Mouse (Mus musculus) forebrain, embryonic 12.5 days (tissue): ENCODE results near the gene Cebpa. TPM values are rescaled to one million over a fixed set of nuclear protein-coding genes. Genes with fewer than 3 reads are reported as not detected.

Experiments
- ATAC-seq: fragments of 200-750 bp; cut with Nextera tagmentation; 2 replicates; pipeline ENCODE4 v1.8.0; 2017; ENCODE audit warnings: moderate TSS enrichment; ENCODE audit not compliant: low FRiP score
- H3K27ac ChIP-seq: fragments of 300-500 bp; sonication (generic); 2 replicates; pipeline ENCODE4 v1.5.1; 2016; ENCODE audit warnings: mild to moderate bottlenecking
- H3K27me3 ChIP-seq: fragments of 300-500 bp; sonication (generic); 2 replicates; pipeline ENCODE4 v1.6.1; 2016; ENCODE audit warnings: mild to moderate bottlenecking
- H3K36me3 ChIP-seq: fragments of 300-500 bp; sonication (generic); replicated peaks from 2 replicates; pipeline ENCODE4 v1.6.1; 2016; ENCODE audit warnings: mild to moderate bottlenecking
- H3K4me1 ChIP-seq: fragments of 300-500 bp; sonication (generic); 2 replicates; pipeline ENCODE4 v1.6.1; 2016
- H3K4me2 ChIP-seq: fragments of 300-500 bp; sonication (generic); 2 replicates; pipeline ENCODE4 v1.6.1; 2016; ENCODE audit warnings: mild to moderate bottlenecking, moderate library complexity
- H3K4me3 ChIP-seq: fragments of 300-500 bp; sonication (generic); replicated peaks from 2 replicates; pipeline ENCODE4 v1.5.1; 2016; ENCODE audit warnings: mild to moderate bottlenecking
- H3K9ac ChIP-seq: fragments of 300-500 bp; sonication (generic); 2 replicates; pipeline ENCODE4 v1.6.1; 2016; ENCODE audit warnings: mild to moderate bottlenecking
- H3K9me3 ChIP-seq: fragments of 300-500 bp; sonication (generic); 2 replicates; pipeline ENCODE4 v1.6.1; 2016
- WGBS: fragments of 180-500 bp; shearing (Covaris S2); methylation state at CpG from one replicate; pipeline ENCODE4 v1.1.7; 2016; 5-methylcytosine and 5-hydroxymethylcytosine counted together
- polyA plus RNA-seq: library from polyadenylated mRNA; unstranded; fragments of >200 nt; fragmentation: Nextera tagmentation; extraction: Ambion mirVana; gene quantifications from 2 replicates; pipeline ENCODE4 v1.2.1, GENCODE M21; 2016

The Cebpa gene
- polyA plus RNA-seq, 1 experiment from 2014 or later: 1.1 TPM

- H3K27ac ChIP-seq: no peak overlapping the region
- no peak overlapping the region for H3K4me2 ChIP-seq
- H3K27me3 ChIP-seq: peaks cover under 1% of the 10 kb centered on the region; the same call in 1 of the 2 replicates
- no peak overlapping the region for H3K9ac ChIP-seq
- 0 out of 2 replicates have a peak, but pooled peaks cover 5% of the 10 kb centered on the region for H3K4me1 ChIP-seq
- WGBS: 28% methylated on average over 3 of the region's 3 CpGs
- no peak for ATAC-seq
- H3K4me3 ChIP-seq: no peak overlapping the region
- no peaks in the 10 kb centered on the region for H3K9me3 ChIP-seq
- H3K36me3 ChIP-seq: no peaks in the 10 kb centered on the region
Observed at GRCm38 (mm10) chr7:35107630-35108029, 11.5 kb upstream of the Cebpa start.

- Histone ChIP-seq H3K4me3 (no peak overlapping the region), H3K27me3 (peaks cover 4% of the 10 kb centered on the region; the same call in 1 of the 2 replicates), H3K9ac (no peak overlapping the region), H3K9me3 (no peaks in the 10 kb centered on the region), H3K4me1 (0 out of 2 replicates have a peak, but pooled peaks cover 5% of the 10 kb centered on the region), H3K4me2 (no peak overlapping the region), H3K36me3 (no peaks in the 10 kb centered on the region), H3K27ac (no peak overlapping the region)
- 22% methylated on average over 2 of the region's 2 CpGs for WGBS
- ATAC-seq: no peak
Observed at GRCm38 (mm10) chr7:35108046-35108445, 11.0 kb upstream of the Cebpa start.

GRCm38 (mm10) chr7:35108663-35109062, 10.4 kb upstream of the Cebpa start:
- Histone ChIP-seq H3K27me3 (peaks cover 5% of the 10 kb centered on the region; the same call in 1 of the 2 replicates), H3K27ac (no peak overlapping the region), H3K9ac (no peak overlapping the region), H3K4me2 (no peak overlapping the region), H3K9me3 (no peaks in the 10 kb centered on the region), H3K4me1 (0 out of 2 replicates have a peak, but pooled peaks cover 5% of the 10 kb centered on the region), H3K36me3 (no peaks in the 10 kb centered on the region), H3K4me3 (no peak overlapping the region)
- no peak for ATAC-seq
- WGBS: 78% methylated on average over 6 of the region's 6 CpGs

- H3K27me3 ChIP-seq: peaks cover 38% of the 10 kb centered on the region
- WGBS: 63% methylated on average over 4 of the region's 4 CpGs
- H3K27ac ChIP-seq: no peak overlapping the region
Observed at GRCm38 (mm10) chr7:35113136-35113535, 6.0 kb upstream of the Cebpa start.

GRCm38 (mm10) chr7:35113721-35114120, 5.4 kb upstream of the Cebpa start:
- H3K4me2 ChIP-seq: no peak overlapping the region
- H3K9ac ChIP-seq: no peak overlapping the region
- H3K4me3 ChIP-seq: no peak overlapping the region
- H3K9me3 ChIP-seq: no peaks in the 10 kb centered on the region
- WGBS: 81% methylated on average over 5 of the region's 5 CpGs
- ATAC-seq: no peak
- no peak overlapping the region for H3K27ac ChIP-seq
- peaks cover 11% of the 10 kb centered on the region for H3K4me1 ChIP-seq
- H3K36me3 ChIP-seq: no peaks in the 10 kb centered on the region
- H3K27me3 ChIP-seq: peaks cover 44% of the 10 kb centered on the region

More at GRCm38 (mm10) chr7:35113136-35113535, 6.0 kb upstream of the Cebpa start:
- no peak for ATAC-seq
- Histone ChIP-seq H3K4me1 (peaks cover 6% of the 10 kb centered on the region), H3K4me3 (no peak overlapping the region), H3K36me3 (no peaks in the 10 kb centered on the region), H3K4me2 (no peak overlapping the region), H3K9me3 (no peaks in the 10 kb centered on the region), H3K9ac (no peak overlapping the region)

GRCm38 (mm10) chr7:35116524-35116923, 2.6 kb upstream of the Cebpa start:
- H3K9ac ChIP-seq: no peak overlapping the region
- no peaks in the 10 kb centered on the region for H3K36me3 ChIP-seq
- no peak overlapping the region for H3K4me3 ChIP-seq
- H3K4me1 ChIP-seq: peaks cover 30% of the 10 kb centered on the region
- H3K4me2 ChIP-seq: no peak overlapping the region
- no peak for ATAC-seq
- 56% methylated on average over 3 of the region's 3 CpGs for WGBS
- H3K27ac ChIP-seq: no peak overlapping the region
- H3K9me3 ChIP-seq: no peaks in the 10 kb centered on the region
- peaks cover 72% of the 10 kb centered on the region for H3K27me3 ChIP-seq

- WGBS: 30% methylated on average over 5 of the region's 5 CpGs
Observed at GRCm38 (mm10) chr7:35117052-35117451, 2.0 kb upstream of the Cebpa start.

GRCm38 (mm10) chr7:35117761-35118098, 1.4 kb upstream of the Cebpa start:
- Histone ChIP-seq H3K27ac (no peak overlapping the region), H3K4me1 (peaks cover 30% of the 10 kb centered on the region)
- under 1% methylated on average over 25 of the region's 25 CpGs for WGBS

More at GRCm38 (mm10) chr7:35117052-35117451, 2.0 kb upstream of the Cebpa start:
- Histone ChIP-seq H3K27ac (no peak overlapping the region), H3K9ac (no peak overlapping the region), H3K27me3 (peaks cover 77% of the 10 kb centered on the region), H3K36me3 (no peaks in the 10 kb centered on the region), H3K4me2 (no peak overlapping the region), H3K4me1 (peaks cover 30% of the 10 kb centered on the region), H3K9me3 (no peaks in the 10 kb centered on the region), H3K4me3 (no peak overlapping the region)
- no peak for ATAC-seq

GRCm38 (mm10) chr7:35118099-35118781, 853 bp upstream of the Cebpa start:
- H3K9me3 ChIP-seq: no peaks in the 10 kb centered on the region
- WGBS: under 1% methylated on average over 49 of the region's 49 CpGs
- peak overlapping the region; percentile 54 for H3K9ac ChIP-seq
- H3K36me3 ChIP-seq: no peaks in the 10 kb centered on the region
- H3K4me2 ChIP-seq: peak overlapping the region; percentile 92
- peaks cover 30% of the 10 kb centered on the region for H3K4me1 ChIP-seq
- H3K27ac ChIP-seq: no peak overlapping the region
- H3K27me3 ChIP-seq: peaks cover 84% of the 10 kb centered on the region
- peak overlapping the region; percentile 49 for H3K4me3 ChIP-seq
- peak; percentile 67 for ATAC-seq

More at GRCm38 (mm10) chr7:35117761-35118098, 1.4 kb upstream of the Cebpa start:
- ATAC-seq: no peak
- H3K4me2 ChIP-seq: peak overlapping the region; percentile 92
- H3K4me3 ChIP-seq: peak overlapping the region; percentile 49
- no peaks in the 10 kb centered on the region for H3K36me3 ChIP-seq
- no peaks in the 10 kb centered on the region for H3K9me3 ChIP-seq
- peaks cover 83% of the 10 kb centered on the region for H3K27me3 ChIP-seq
- H3K9ac ChIP-seq: peak overlapping the region; percentile 54; the same call in 1 of the 2 replicates

GRCm38 (mm10) chr7:35119506-35120145, 533 bp downstream of the Cebpa start:
- H3K36me3 ChIP-seq: no peaks in the 10 kb centered on the region
- H3K9ac ChIP-seq: peak overlapping the region; percentile 56
- H3K4me3 ChIP-seq: peak overlapping the region; percentile 49
- no peak overlapping the region for H3K27ac ChIP-seq
- peaks cover 87% of the 10 kb centered on the region for H3K27me3 ChIP-seq
- peak overlapping the region; percentile 92 for H3K4me2 ChIP-seq
- H3K9me3 ChIP-seq: no peaks in the 10 kb centered on the region
- under 1% methylated on average over 81 of the region's 83 CpGs for WGBS
- peaks cover 30% of the 10 kb centered on the region for H3K4me1 ChIP-seq
- ATAC-seq: peak; percentile 2; the same call in 1 of the 2 replicates

- no peak for ATAC-seq
- Histone ChIP-seq H3K9me3 (no peaks in the 10 kb centered on the region), H3K4me3 (peak overlapping the region; percentile 49), H3K27me3 (peaks cover 84% of the 10 kb centered on the region), H3K36me3 (no peaks in the 10 kb centered on the region), H3K27ac (no peak overlapping the region), H3K4me2 (peak overlapping the region; percentile 92), H3K4me1 (peaks cover 30% of the 10 kb centered on the region), H3K9ac (peak overlapping the region; percentile 56)
- under 1% methylated on average over 53 of the region's 53 CpGs for WGBS
Observed at GRCm38 (mm10) chr7:35120146-35120691, 1.1 kb downstream of the Cebpa start.

- Histone ChIP-seq H3K9ac (no peak overlapping the region), H3K36me3 (no peaks in the 10 kb centered on the region), H3K4me1 (peaks cover 30% of the 10 kb centered on the region), H3K27me3 (peaks cover 77% of the 10 kb centered on the region), H3K27ac (no peak overlapping the region), H3K4me2 (peak overlapping the region; percentile 92), H3K4me3 (peak overlapping the region; percentile 49; the same call in 1 of the 2 replicates), H3K9me3 (no peaks in the 10 kb centered on the region)
- no peak for ATAC-seq
- WGBS: 35% methylated on average over 8 of the region's 8 CpGs
Observed at GRCm38 (mm10) chr7:35121150-35121549, 2.1 kb downstream of the Cebpa start.
